Mouse (Mus musculus): ENCODE measurements around the gene Wdr90.

GRCm38 (mm10) chr17:25867836-25868600 is 6.7 kb upstream of the Wdr90 start:
- TF ChIP-seq CTCF (IDR thresholded peaks at IDR 0.05; ENCODE audit: insufficient read depth, low read depth, low read length) (0 out of 2 replicates have a peak, but pooled peaks have one; percentile 3), POLR2A (IDR thresholded peaks at IDR 0.05; ENCODE audit: insufficient read depth, low read depth, low read length) (no peak)

Data from olfactory bulb, adult 2 months (tissue).